Mouse (Mus musculus): ENCODE results near the gene Olfr243.

DNA sequence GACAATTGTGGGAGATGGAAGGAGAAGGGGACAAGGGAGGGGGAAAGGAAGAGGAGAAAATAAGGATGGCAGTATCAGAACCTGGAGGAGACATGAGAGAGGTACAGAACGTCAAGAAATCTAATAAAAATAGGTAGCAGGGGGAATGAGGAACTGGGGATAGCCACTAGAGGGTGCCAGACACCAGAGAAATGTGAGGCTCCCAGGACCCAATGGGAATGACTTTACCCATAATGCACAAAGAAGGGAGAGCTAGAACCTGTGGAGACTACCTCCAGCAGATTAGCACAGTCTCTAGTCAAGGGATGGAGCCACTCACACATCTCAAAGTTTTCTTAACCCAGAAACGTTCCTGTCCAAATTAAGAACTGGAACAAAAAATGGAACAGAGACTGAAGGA lies 2.4 kb upstream of the Olfr243 start:
- TF ChIP-seq CTCF (conservative IDR thresholded peaks at IDR 0.05; ENCODE audit: insufficient read depth, insufficient read length, low read depth, low read length) (peak; percentile 28; the same call in 1 of the 2 replicates), POLR2A (IDR thresholded peaks at IDR 0.05; ENCODE audit: low read depth, low read length) (no peak)

All from kidney, adult 2 months (tissue).